Mouse (Mus musculus) stomach, embryonic 14.5 days (tissue): ENCODE measurements around the gene Srf. TPM values are rescaled to one million over a fixed set of nuclear protein-coding genes. Genes with fewer than 3 reads are reported as not detected.
A peak's percentile ranks its signal among the peaks of the same experiment; 100 is the strongest.

ENCODE experiments used
- ATAC-seq: fragments of 200-750 bp; cut with Nextera tagmentation; 2 replicates; pipeline ENCODE4 v1.8.0; 2017; ENCODE audit warnings: low read depth, moderate TSS enrichment; ENCODE audit not compliant: insufficient number of reproducible peaks, insufficient read depth, low FRiP score
- H3K27ac ChIP-seq: fragments of 300-500 bp; sonication (generic); 2 replicates; pipeline ENCODE4 v1.5.1; 2014; ENCODE audit warnings: mild to moderate bottlenecking, low read length, moderate library complexity, mixed read lengths
- H3K27me3 ChIP-seq: fragments of 300-500 bp; sonication (generic); 2 replicates; pipeline ENCODE4 v1.6.1; 2014; ENCODE audit warnings: low read length, control low read depth, mixed read lengths; ENCODE audit not compliant: control insufficient read depth, insufficient read depth
- H3K36me3 ChIP-seq: fragments of 300-500 bp; sonication (generic); 2 replicates; pipeline ENCODE4 v1.6.1; 2014; ENCODE audit warnings: mild to moderate bottlenecking, control low read depth, low read length, moderate library complexity, mixed read lengths; ENCODE audit not compliant: control insufficient read depth, insufficient read depth
- H3K4me1 ChIP-seq: fragments of 300-500 bp; sonication (generic); 2 replicates; pipeline ENCODE4 v1.6.1; 2014; ENCODE audit warnings: low read length, control low read depth, mixed read lengths; ENCODE audit not compliant: control insufficient read depth, insufficient read depth
- H3K4me2 ChIP-seq: fragments of 300-500 bp; sonication (generic); replicated peaks from 2 replicates; pipeline ENCODE4 v1.6.1; 2014; ENCODE audit warnings: low read depth, low read length, control low read depth
- H3K4me3 ChIP-seq: fragments of 300-500 bp; sonication (generic); 2 replicates; pipeline ENCODE4 v1.5.1; 2014; ENCODE audit warnings: low read depth, low read length, control low read depth
- H3K9ac ChIP-seq: fragments of 300-500 bp; sonication (generic); replicated peaks from 2 replicates; pipeline ENCODE4 v1.6.1; 2014; ENCODE audit warnings: low read depth, mild to moderate bottlenecking, control low read depth, low read length, moderate library complexity, mixed read lengths
- H3K9me3 ChIP-seq: fragments of 300-500 bp; sonication (generic); 2 replicates; pipeline ENCODE4 v1.6.1; 2016; ENCODE audit warnings: low read depth, low read length, control low read depth; ENCODE audit not compliant: control insufficient read depth
- WGBS: fragments of 180-500 bp; shearing (Covaris S2); extraction: QIAGEN DNeasy Blood & Tissue Kit; methylation state at CpG from one replicate; pipeline ENCODE4 v1.1.7; 2014; 5-methylcytosine and 5-hydroxymethylcytosine counted together
- polyA plus RNA-seq: library from polyadenylated mRNA; unstranded; fragments of >200 nt; fragmentation: Nextera tagmentation; extraction: Ambion mirVana; gene quantifications from 2 replicates; pipeline ENCODE4 v1.2.1, GENCODE M21; 2014

Gene Srf
- polyA plus RNA-seq, 1 experiment from 2014 or later = 15.7 TPM

- ATAC-seq = peak; percentile 40; the same call in 1 of the 2 replicates
These were observed 30.2 kb downstream of the Srf start for GRCm38 (mm10) chr17:46525579-46526307.

GRCm38 (mm10) chr17:46525065-46525464 lies 30.9 kb downstream of the Srf start:
- 64% methylated on average over 10 of the region's 10 CpGs for WGBS
- ATAC-seq = no peak

More at GRCm38 (mm10) chr17:46525579-46526307, 30.2 kb downstream of the Srf start:
- Histone ChIP-seq H3K4me1 (peaks cover 3% of the 10 kb centered on the region; the same call in 1 of the 2 replicates), H3K4me2 (no peak overlapping the region), H3K27ac (no peak overlapping the region), H3K4me3 (no peak overlapping the region), H3K9ac (no peak overlapping the region), H3K9me3 (no peaks in the 10 kb centered on the region), H3K27me3 (no peaks in the 10 kb centered on the region), H3K36me3 (no peaks in the 10 kb centered on the region)
- WGBS = 42% methylated on average over 12 of the region's 12 CpGs

GRCm38 (mm10) chr17:46521963-46522668 lies 33.9 kb downstream of the Srf start:
- ATAC-seq = no peak
- Histone ChIP-seq H3K9me3 (no peaks in the 10 kb centered on the region), H3K4me1 (peaks cover 4% of the 10 kb centered on the region; the same call in 1 of the 2 replicates), H3K4me2 (no peak overlapping the region), H3K27me3 (no peaks in the 10 kb centered on the region), H3K9ac (no peak overlapping the region), H3K4me3 (no peak overlapping the region), H3K27ac (no peak overlapping the region), H3K36me3 (no peaks in the 10 kb centered on the region)
- 45% methylated on average over 24 of the region's 24 CpGs for WGBS

More at GRCm38 (mm10) chr17:46525065-46525464, 30.9 kb downstream of the Srf start:
- Histone ChIP-seq H3K4me2 (no peak overlapping the region), H3K27me3 (no peaks in the 10 kb centered on the region), H3K4me3 (no peak overlapping the region), H3K9ac (no peak overlapping the region), H3K4me1 (peaks cover 4% of the 10 kb centered on the region; the same call in 1 of the 2 replicates), H3K36me3 (no peaks in the 10 kb centered on the region), H3K9me3 (no peaks in the 10 kb centered on the region), H3K27ac (no peak overlapping the region)

GRCm38 (mm10) chr17:46521174-46521573 lies 34.8 kb downstream of the Srf start:
- Histone ChIP-seq H3K4me2 (peak overlapping the region; percentile 7; the same call in 1 of the 2 replicates), H3K27ac (no peak overlapping the region), H3K27me3 (no peaks in the 10 kb centered on the region), H3K4me3 (no peak overlapping the region), H3K9ac (0 out of 2 replicates have a peak overlapping the region, but pooled peaks have one; percentile 10), H3K9me3 (no peaks in the 10 kb centered on the region), H3K4me1 (peaks cover 4% of the 10 kb centered on the region; the same call in 1 of the 2 replicates), H3K36me3 (no peaks in the 10 kb centered on the region)
- WGBS = 73% methylated on average over 9 of the region's 9 CpGs
- ATAC-seq = no peak

- H3K27me3 ChIP-seq = no peaks in the 10 kb centered on the region
- no peaks in the 10 kb centered on the region for H3K36me3 ChIP-seq
- H3K4me3 ChIP-seq = 0 out of 2 replicates have a peak overlapping the region, but pooled peaks have one; percentile 6
- peaks cover 4% of the 10 kb centered on the region; the same call in 1 of the 2 replicates for H3K4me1 ChIP-seq
- no peaks in the 10 kb centered on the region for H3K9me3 ChIP-seq
- no peak overlapping the region for H3K27ac ChIP-seq
- ATAC-seq = peak; percentile 31; the same call in 1 of the 2 replicates
- H3K9ac ChIP-seq = peak overlapping the region; percentile 14; the same call in 1 of the 2 replicates
- 33% methylated on average over 25 of the region's 25 CpGs for WGBS
- H3K4me2 ChIP-seq = peak overlapping the region; percentile 38
These were observed 35.5 kb downstream of the Srf start for GRCm38 (mm10) chr17:46520385-46520979.

- Histone ChIP-seq H3K9ac (peak overlapping the region; percentile 14; the same call in 1 of the 2 replicates), H3K4me1 (peaks cover 4% of the 10 kb centered on the region; the same call in 1 of the 2 replicates), H3K4me3 (0 out of 2 replicates have a peak overlapping the region, but pooled peaks have one; percentile 6), H3K4me2 (peak overlapping the region; percentile 38), H3K36me3 (no peaks in the 10 kb centered on the region), H3K27me3 (no peaks in the 10 kb centered on the region), H3K27ac (no peak overlapping the region), H3K9me3 (no peaks in the 10 kb centered on the region)
- WGBS = 51% methylated on average over 10 of the region's 10 CpGs
- ATAC-seq = no peak
These were observed 36.0 kb downstream of the Srf start for GRCm38 (mm10) chr17:46519971-46520370.

GRCm38 (mm10) chr17:46513329-46513728 lies 42.6 kb downstream of the Srf start:
- Histone ChIP-seq H3K9me3 (no peaks in the 10 kb centered on the region), H3K4me3 (no peak overlapping the region), H3K27ac (no peak overlapping the region), H3K27me3 (no peaks in the 10 kb centered on the region), H3K9ac (no peak overlapping the region), H3K4me2 (no peak overlapping the region), H3K4me1 (no peaks in the 10 kb centered on the region), H3K36me3 (no peaks in the 10 kb centered on the region)
- WGBS = 57% methylated on average over 2 of the region's 2 CpGs
- ATAC-seq = no peak

- WGBS = 52% methylated on average over 11 of the region's 11 CpGs
- Histone ChIP-seq H3K36me3 (no peaks in the 10 kb centered on the region), H3K4me2 (no peak overlapping the region), H3K27me3 (no peaks in the 10 kb centered on the region), H3K27ac (no peak overlapping the region), H3K4me3 (no peak overlapping the region), H3K4me1 (no peaks in the 10 kb centered on the region), H3K9ac (no peak overlapping the region), H3K9me3 (no peaks in the 10 kb centered on the region)
- ATAC-seq = peak; percentile 75; the same call in 1 of the 2 replicates
These were observed 44.8 kb downstream of the Srf start for GRCm38 (mm10) chr17:46511059-46511710.
